Mouse (Mus musculus) erythroblast, embryonic 14.5 days (primary cell): ENCODE data around the gene Rgs2.

Experiments
- GATA1 ChIP-seq: IDR thresholded peaks from 2 replicates; pipeline ENCODE4 v1.6.1; 2012; ENCODE audit warnings: low read length, inconsistent platforms, mixed read lengths
- TAL1 ChIP-seq: IDR thresholded peaks from 3 replicates; pipeline ENCODE4 v1.6.1; 2012; ENCODE audit warnings: low read length, inconsistent platforms, mixed read lengths

DNA sequence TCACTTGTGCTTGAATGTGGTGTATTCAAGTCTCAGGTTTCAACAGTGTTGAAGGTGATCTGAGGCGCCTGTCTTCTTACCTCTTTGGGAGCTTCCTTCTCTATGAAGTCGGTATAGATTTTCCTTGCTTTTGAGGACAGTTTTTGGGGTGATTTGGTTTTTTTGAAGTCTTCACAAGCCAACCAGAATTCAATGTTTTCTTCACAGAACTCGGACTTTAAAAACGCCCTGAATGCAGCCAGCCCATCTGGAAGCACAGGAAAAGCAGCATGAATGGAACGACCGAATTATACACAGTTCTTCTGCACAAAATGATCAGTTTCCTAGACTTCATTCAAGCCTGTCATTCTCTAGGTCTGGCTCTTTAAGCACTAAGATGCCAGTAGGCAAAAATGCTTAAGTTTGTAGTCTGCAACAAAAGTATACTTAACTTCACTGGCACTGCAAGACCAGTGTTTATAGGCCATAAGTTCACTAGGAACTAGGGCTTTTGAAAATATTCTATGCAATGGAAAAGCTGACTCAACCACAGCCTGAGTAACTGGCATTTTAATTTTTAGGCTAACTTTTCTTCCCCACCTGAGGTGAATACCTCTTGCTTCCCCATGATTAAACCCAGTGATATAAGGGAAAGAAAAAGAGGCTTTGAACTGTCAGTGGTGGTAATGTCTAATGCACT, 1.8 kb downstream of the Rgs2 start:
- TF ChIP-seq GATA1 (no peak), TAL1 (no peak)
